Mouse (Mus musculus): ENCODE results near the gene Rbm28. TPM values are rescaled to one million over a fixed set of nuclear protein-coding genes. Genes with fewer than 3 reads are reported as not detected.

Rbm28 gene
- total and polyA plus RNA-seq, 3 experiments, result 4.6 to 18.8 (median 18.4) TPM

DNA sequence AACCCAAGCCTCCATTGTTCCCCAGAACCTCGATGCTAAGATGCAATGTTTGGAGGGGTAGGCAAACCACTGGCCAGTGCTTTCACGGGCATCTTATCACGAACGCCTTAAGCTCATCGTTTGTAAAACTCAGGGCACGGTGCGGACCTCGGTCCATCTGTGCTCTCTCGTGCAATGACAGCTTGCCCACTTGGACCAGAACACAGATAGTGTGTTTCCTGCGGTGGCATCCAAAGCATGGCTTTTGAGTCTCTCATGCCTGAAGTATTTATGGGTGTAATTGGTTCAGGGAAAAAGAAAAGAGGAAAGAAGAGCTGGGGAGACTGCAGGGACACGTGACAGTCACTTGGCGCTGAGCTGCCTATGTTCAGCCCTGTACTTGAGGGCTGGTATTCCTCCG is 44.8 kb downstream of the Rbm28 start:
- intact Hi-C loops (cut with DNase I), result no loop called here
- Histone ChIP-seq H3K36me3 (ENCODE audit: control insufficient read depth, insufficient read depth, low read length) (peaks cover 2% of the 10 kb centered on the region), H3K27ac (no peak overlapping the region), H3K79me2 (replicated peaks; ENCODE audit: control insufficient read depth, insufficient read depth, low read length) (no peaks in the 10 kb centered on the region), H3K4me3 (no peak overlapping the region), H3K27me3 (ENCODE audit: control insufficient read depth, insufficient read depth, low read length) (no peaks in the 10 kb centered on the region), H3K4me1 (ENCODE audit: control insufficient read depth, insufficient read depth, low read length) (peaks cover 6% of the 10 kb centered on the region), H3K9ac (ENCODE audit: low read depth, low read length) (no peak overlapping the region)
- WGBS, result 76% methylated on average over 13 of the region's 13 CpGs
- DNase-seq, result no peak
- no peak for TF ChIP-seq EP300 (IDR thresholded peaks at IDR 0.05; ENCODE audit: insufficient read depth, low read depth, low read length)
- no peak for TF ChIP-seq CTCF (IDR thresholded peaks at IDR 0.05)
- no peak for TF ChIP-seq POLR2A (IDR thresholded peaks at IDR 0.05; ENCODE audit: insufficient read depth, low read depth, low read length)

DNA sequence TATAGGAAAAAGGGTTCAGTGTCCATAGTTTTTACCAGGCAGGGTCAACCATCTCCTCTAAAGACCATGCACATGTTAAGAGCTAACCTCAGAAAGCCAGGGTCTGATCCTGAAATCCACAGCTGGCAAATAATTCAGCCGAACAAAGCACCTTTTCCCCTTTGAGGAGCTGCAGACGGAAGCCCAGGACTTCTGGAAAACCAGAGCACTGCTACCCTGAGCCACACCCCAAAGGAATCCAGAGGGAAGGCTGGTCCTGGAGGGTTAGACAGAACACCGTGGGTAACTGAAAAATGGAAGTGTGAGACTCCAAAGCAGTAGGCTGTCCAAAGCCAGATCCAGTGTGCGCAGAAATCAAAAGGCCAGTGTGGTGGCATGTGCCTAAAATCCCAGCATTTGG is 45.8 kb downstream of the Rbm28 start:
- Histone ChIP-seq H3K4me1 (ENCODE audit: control insufficient read depth, insufficient read depth, low read length) (peaks cover 6% of the 10 kb centered on the region), H3K9ac (ENCODE audit: low read depth, low read length) (no peak overlapping the region), H3K27ac (no peak overlapping the region), H3K36me3 (ENCODE audit: control insufficient read depth, insufficient read depth, low read length) (peaks cover 2% of the 10 kb centered on the region), H3K27me3 (ENCODE audit: control insufficient read depth, insufficient read depth, low read length) (no peaks in the 10 kb centered on the region), H3K4me3 (no peak overlapping the region), H3K79me2 (replicated peaks; ENCODE audit: control insufficient read depth, insufficient read depth, low read length) (no peaks in the 10 kb centered on the region)
- DNase-seq, result no peak
- intact Hi-C loops (cut with DNase I), result no loop called here
- 50% methylated on average over 4 of the region's 4 CpGs for WGBS
- TF ChIP-seq CTCF (IDR thresholded peaks at IDR 0.05) (no peak), POLR2A (IDR thresholded peaks at IDR 0.05; ENCODE audit: insufficient read depth, low read depth, low read length) (no peak), EP300 (IDR thresholded peaks at IDR 0.05; ENCODE audit: insufficient read depth, low read depth, low read length) (no peak)

DNA sequence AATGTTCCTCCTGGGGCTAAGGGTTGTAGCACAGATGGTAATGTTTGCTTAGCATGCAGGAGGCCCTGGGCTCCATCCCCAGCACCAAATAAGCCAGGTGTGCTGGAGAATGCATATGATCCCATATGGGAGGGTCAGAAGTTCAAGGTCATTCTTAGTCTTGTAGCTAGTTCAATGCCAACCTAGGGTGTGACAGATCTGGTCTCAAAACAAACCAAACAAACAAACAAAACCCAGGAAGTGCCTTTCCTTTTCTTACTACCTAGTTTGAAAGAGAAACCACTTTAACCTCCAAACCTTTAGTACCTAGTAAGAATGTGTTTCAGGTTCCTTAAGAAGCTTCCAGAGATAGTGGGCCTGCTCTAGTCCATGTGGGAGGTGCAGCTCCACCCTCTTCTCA is 46.6 kb downstream of the Rbm28 start:
- Histone ChIP-seq H3K79me2 (replicated peaks; ENCODE audit: control insufficient read depth, insufficient read depth, low read length) (no peaks in the 10 kb centered on the region), H3K4me3 (no peak overlapping the region), H3K27ac (no peak overlapping the region), H3K4me1 (ENCODE audit: control insufficient read depth, insufficient read depth, low read length) (peaks cover 6% of the 10 kb centered on the region), H3K36me3 (ENCODE audit: control insufficient read depth, insufficient read depth, low read length) (peaks cover 2% of the 10 kb centered on the region), H3K9ac (ENCODE audit: low read depth, low read length) (no peak overlapping the region), H3K27me3 (ENCODE audit: control insufficient read depth, insufficient read depth, low read length) (no peaks in the 10 kb centered on the region)
- TF ChIP-seq POLR2A (IDR thresholded peaks at IDR 0.05; ENCODE audit: insufficient read depth, low read depth, low read length), result no peak
- TF ChIP-seq CTCF (IDR thresholded peaks at IDR 0.05), result no peak
- no peak for TF ChIP-seq EP300 (IDR thresholded peaks at IDR 0.05; ENCODE audit: insufficient read depth, low read depth, low read length)
- DNase-seq, result no peak
- intact Hi-C loops (cut with DNase I), result no loop called here

DNA sequence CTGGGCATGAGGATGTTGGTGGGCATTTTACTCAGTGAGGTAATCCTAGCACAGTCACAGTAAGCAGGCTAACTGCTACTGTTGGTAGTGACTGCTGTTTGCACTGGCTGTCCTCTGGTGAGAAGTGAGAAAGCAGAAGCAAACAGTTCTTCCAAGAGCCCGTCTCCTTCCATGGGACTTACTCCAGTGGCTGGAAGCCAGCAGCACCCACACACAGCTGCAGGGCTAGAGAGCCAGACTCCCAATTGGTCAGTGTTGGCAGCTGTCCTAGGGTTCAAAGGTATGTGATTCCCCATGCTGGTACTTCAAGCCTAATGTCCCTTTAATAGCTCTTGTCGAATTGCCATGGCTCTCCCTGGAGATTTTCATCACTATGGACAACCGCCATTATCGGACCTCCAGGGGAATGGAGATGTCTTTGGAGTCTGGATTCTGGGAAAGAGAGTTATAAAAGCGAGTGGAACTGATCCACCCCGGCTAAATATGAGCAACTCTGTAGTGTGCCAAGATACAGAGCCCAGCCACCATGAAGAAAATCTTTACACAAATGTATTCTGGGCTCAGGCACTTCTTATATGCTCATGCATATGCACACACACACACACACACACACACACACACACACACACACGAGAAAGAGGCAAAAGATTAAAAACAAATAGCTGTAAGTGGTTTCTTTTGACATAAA is 47.2 kb downstream of the Rbm28 start:
- H3K27ac ChIP-seq, result peak overlapping the region; percentile 8; the same call in 1 of the 2 replicates
- H3K9ac ChIP-seq (ENCODE audit: low read depth, low read length), result no peak overlapping the region
- 33% methylated on average over 7 of the region's 7 CpGs for WGBS
- TF ChIP-seq EP300 (IDR thresholded peaks at IDR 0.05; ENCODE audit: insufficient read depth, low read depth, low read length) (no peak), POLR2A (IDR thresholded peaks at IDR 0.05; ENCODE audit: insufficient read depth, low read depth, low read length) (no peak), CTCF (IDR thresholded peaks at IDR 0.05) (no peak)
- H3K4me3 ChIP-seq, result no peak overlapping the region
- peaks cover 2% of the 10 kb centered on the region for H3K36me3 ChIP-seq (ENCODE audit: control insufficient read depth, insufficient read depth, low read length)
- H3K27me3 ChIP-seq (ENCODE audit: control insufficient read depth, insufficient read depth, low read length), result no peaks in the 10 kb centered on the region
- H3K4me1 ChIP-seq (ENCODE audit: control insufficient read depth, insufficient read depth, low read length), result peaks cover 6% of the 10 kb centered on the region
- H3K79me2 ChIP-seq (replicated peaks; ENCODE audit: control insufficient read depth, insufficient read depth, low read length), result no peaks in the 10 kb centered on the region
- peak; percentile 76 to 82 for DNase-seq
- intact Hi-C loops (cut with DNase I), result no loop called here

DNA sequence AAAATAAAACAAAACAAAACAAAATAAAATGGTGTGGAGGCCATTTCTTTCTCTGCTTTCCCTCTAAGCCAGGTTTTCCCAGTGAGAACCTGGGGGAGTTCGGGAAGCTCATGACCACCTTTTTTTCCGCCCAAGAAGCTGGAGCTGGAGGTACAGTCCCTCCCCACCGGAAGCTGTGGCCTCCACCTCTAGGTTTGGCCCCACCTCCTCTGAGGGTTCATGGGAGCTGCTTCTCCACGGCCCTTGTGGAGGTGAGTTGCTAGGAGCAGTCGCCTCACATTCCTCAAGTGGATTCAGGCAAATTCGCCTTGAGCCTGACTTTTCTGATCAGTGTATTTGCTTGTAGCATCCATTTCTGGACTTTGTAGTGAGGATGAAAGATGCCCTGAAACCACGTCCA is 49.0 kb downstream of the Rbm28 start:
- Histone ChIP-seq H3K4me3 (no peak overlapping the region), H3K79me2 (replicated peaks; ENCODE audit: control insufficient read depth, insufficient read depth, low read length) (no peaks in the 10 kb centered on the region), H3K27ac (no peak overlapping the region), H3K4me1 (ENCODE audit: control insufficient read depth, insufficient read depth, low read length) (peaks cover 6% of the 10 kb centered on the region), H3K9ac (ENCODE audit: low read depth, low read length) (no peak overlapping the region), H3K36me3 (ENCODE audit: control insufficient read depth, insufficient read depth, low read length) (peaks cover 2% of the 10 kb centered on the region), H3K27me3 (ENCODE audit: control insufficient read depth, insufficient read depth, low read length) (no peaks in the 10 kb centered on the region)
- TF ChIP-seq CTCF (IDR thresholded peaks at IDR 0.05), result no peak
- no peak for TF ChIP-seq EP300 (IDR thresholded peaks at IDR 0.05; ENCODE audit: insufficient read depth, low read depth, low read length)
- no peak for TF ChIP-seq POLR2A (IDR thresholded peaks at IDR 0.05; ENCODE audit: insufficient read depth, low read depth, low read length)
- WGBS, result 77% methylated on average over 7 of the region's 7 CpGs
- DNase-seq, result no peak
- intact Hi-C loops (cut with DNase I), result no loop called here

DNA sequence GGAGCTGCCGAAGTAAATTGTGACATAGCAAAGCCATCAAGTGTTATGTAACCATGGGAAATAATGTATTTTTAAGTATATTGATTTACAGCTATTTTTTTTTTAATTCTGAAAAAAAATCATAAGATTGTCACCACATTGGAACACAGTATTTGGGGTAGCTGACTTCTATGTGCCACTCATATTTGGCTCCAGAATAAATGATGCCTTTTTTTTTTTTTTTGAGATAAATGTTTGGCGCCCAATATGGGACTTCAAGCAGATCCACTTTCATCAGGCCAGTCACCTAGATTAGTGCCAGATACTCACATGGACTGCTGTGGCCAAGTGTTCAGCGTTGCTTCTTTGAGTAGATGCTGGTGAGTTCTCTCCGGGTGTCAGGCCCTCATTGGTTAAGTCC is 53.3 kb downstream of the Rbm28 start:
- Histone ChIP-seq H3K4me3 (no peak overlapping the region), H3K27ac (no peak overlapping the region), H3K36me3 (ENCODE audit: control insufficient read depth, insufficient read depth, low read length) (no peaks in the 10 kb centered on the region), H3K4me1 (ENCODE audit: control insufficient read depth, insufficient read depth, low read length) (peaks cover 6% of the 10 kb centered on the region), H3K9ac (ENCODE audit: low read depth, low read length) (no peak overlapping the region), H3K27me3 (ENCODE audit: control insufficient read depth, insufficient read depth, low read length) (no peaks in the 10 kb centered on the region), H3K79me2 (replicated peaks; ENCODE audit: control insufficient read depth, insufficient read depth, low read length) (no peaks in the 10 kb centered on the region)
- WGBS, result 91% methylated on average over 4 of the region's 4 CpGs
- intact Hi-C loops (cut with DNase I), result no loop called here
- DNase-seq, result no peak
- no peak for TF ChIP-seq CTCF (IDR thresholded peaks at IDR 0.05)
- TF ChIP-seq EP300 (IDR thresholded peaks at IDR 0.05; ENCODE audit: insufficient read depth, low read depth, low read length), result no peak
- no peak for TF ChIP-seq POLR2A (IDR thresholded peaks at IDR 0.05; ENCODE audit: insufficient read depth, low read depth, low read length)

All from heart, adult 2 months (tissue).